Mouse (Mus musculus): Measurements from ENCODE around the gene Arid4b. TPM values are rescaled to one million over a fixed set of nuclear protein-coding genes. Genes with fewer than 3 reads are reported as not detected.
A peak's percentile ranks its signal among the peaks of the same experiment; 100 is the strongest.

The Arid4b gene
- total RNA-seq, 1 experiment from 2014 or later: 33.4 TPM

DNA sequence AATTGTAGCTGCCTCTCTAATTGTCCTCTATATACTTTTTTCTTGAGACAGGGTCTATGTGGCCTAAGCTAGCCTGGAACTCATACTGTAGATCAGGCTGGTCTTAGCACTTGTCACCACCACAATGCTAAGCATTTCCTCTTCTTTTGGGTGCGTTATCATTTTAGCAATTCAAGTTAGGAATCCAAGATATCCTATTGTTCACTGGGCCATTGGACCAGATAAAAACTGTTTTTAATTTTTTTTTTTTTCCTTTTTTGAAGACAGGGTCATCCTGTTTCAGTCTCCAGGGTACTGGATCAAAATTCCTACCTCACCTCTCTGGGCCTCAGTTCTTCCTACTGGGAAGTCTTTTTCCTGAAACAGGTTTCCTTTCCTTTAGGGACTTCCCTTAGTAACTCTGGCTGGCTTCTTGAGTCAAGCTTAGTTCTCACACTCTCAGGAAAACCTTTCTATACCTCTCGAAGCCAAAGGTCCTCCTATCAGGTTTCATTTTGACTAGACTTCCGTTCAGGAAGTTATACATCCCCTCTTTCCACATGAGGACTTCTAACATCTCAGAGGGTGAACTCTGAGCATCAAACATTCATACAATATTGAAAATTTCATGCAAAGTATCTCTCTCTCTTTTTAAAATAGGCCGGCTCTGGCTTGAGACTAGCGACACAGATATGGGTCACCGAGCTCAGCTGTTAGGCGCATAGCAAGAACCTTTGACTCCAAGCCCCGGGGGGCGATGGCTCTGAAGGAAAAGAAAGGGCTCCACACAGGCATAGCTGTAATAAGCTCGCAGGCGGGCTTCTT, 621 bp upstream of the Arid4b start:
- DNase-seq: no peak

DNA sequence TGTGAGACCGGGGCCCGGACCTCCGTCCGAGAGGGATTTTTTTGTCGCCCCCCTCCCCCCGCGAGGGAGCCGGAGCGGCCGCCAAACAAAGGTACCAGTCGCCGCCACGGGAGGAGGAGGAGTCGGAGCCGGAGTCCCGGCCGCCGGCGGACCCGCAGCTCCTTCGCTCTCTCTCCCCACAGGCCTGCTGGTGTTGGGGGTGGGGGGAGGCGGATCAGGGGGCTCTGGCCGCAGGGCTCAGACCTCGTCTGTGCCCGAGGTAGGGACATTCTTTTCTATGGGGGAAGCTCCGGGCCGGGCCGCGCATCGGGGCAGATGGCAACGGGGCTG, 875 bp downstream of the Arid4b start:
- no peak for DNase-seq

DNA sequence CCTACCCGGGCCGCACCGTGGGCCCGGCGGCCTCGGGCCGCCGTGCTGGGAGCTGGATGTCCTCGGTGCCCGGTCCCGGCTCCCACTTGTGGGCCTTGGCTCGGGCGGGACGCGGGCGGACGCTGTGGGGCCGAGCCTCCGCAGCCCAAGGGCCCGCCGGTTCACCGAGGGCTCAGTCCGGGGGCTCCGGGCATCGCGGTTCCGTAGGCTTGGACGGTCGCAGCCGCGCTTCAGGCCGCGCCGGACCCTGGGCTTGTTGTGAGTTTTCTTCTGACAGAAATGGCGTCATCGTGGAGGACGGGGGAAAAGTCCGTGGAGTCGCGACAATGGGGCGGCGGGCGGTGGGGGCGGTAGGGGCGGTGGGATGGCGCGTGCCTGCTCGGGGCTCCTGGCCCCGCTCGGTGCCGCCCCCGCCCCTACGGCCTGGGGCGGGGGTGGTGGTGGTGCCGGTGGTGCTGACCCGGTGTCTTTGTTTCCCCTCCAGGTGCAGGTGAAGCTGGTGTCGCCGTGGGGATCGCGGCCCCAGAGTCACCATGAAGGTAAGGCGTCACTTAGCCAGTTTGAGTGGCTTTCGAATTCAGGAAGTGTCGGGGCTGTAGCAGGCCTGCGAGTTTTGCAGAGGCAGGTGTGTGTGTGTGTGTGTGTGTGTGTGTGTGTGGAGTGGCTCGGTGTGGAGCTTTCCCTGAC, 1.5 kb downstream of the Arid4b start:
- peak; percentile 64 for DNase-seq

DNA sequence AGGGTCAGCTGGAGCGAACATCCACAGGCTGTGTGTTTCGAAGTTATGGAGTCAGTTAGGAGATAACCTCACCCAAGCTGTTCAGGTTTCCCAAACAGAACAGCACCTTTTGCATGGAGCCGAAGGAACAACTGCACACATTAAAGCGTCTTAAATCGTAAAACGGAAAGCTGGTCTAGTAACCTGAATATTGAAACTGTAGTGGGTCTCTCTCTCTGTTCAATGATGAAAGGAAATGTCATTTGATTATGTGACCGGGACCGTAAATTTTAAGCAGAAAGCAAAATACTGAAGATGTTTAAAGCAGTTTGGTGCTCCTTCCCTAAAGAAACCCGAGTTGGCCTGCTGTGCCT, 2.0 kb downstream of the Arid4b start:
- DNase-seq: no peak

- DNase-seq: no peak
These were observed 2.7 kb downstream of the Arid4b start for GRCm38 (mm10) chr13:14065701-14066100.

DNA sequence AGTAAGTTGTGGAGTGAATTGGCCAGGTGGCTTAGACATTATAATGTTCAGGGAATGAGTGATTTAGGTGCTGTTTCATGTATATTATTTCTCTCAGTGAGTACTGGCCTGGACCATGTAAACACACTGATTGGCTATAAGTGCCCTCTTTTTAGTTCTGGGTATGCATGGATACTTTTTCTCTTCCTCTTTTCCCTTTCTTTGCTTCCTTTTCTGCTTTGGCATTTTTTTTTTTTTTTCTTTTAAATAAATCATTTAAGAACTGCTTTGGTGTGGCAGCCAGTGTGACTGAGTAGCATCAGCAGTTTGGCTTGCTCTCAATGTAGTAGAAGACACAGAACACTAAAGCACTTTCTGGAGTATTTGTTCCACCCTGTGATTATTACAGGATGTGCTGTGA, 5.0 kb downstream of the Arid4b start:
- DNase-seq: no peak

- DNase-seq: no peak
These were observed 6.3 kb downstream of the Arid4b start for GRCm38 (mm10) chr13:14069291-14069690.

GRCm38 (mm10) chr13:14074371-14074770, 11.3 kb downstream of the Arid4b start:
- no peak for DNase-seq

DNA sequence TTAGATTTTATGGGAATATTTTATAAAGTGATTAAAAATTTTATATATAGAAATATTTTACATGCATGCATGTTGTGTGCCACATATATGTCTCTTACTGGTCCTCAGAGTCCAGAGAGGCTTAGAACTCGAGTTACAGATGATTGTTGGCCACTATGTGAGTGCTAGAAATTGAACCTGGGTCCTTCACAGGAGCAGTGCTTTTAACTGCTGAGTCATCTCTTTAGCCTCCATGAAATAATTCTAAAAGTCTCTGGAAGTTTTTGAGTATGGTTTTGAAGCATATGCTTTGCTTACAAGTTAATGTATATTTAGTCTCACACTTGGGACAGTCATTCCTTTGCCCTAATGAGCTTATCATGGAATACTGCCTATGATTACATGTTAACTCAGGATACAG, 12.3 kb downstream of the Arid4b start:
- DNase-seq: no peak

DNA sequence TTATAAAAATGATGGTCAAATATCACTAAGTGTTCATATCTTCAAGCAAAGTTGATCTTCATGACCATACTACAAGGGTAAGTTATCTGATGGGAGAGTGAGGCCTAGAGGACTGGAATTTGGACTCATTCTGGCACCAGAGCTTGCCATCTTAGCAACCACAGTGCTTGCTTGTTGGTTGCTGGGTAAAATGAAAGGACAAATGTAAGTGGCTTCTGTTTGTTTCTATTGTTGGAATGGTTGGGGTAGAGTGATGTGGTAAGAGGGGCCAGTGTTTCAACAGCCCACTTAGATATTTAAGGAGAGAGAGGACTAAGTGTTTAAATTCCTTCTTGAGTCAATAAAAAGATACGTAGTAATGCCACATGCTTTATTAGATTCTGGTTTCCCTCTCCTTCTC, 25.6 kb downstream of the Arid4b start:
- DNase-seq: no peak

- DNase-seq: no peak
These were observed 40.0 kb downstream of the Arid4b start for GRCm38 (mm10) chr13:14103026-14103425.

DNA sequence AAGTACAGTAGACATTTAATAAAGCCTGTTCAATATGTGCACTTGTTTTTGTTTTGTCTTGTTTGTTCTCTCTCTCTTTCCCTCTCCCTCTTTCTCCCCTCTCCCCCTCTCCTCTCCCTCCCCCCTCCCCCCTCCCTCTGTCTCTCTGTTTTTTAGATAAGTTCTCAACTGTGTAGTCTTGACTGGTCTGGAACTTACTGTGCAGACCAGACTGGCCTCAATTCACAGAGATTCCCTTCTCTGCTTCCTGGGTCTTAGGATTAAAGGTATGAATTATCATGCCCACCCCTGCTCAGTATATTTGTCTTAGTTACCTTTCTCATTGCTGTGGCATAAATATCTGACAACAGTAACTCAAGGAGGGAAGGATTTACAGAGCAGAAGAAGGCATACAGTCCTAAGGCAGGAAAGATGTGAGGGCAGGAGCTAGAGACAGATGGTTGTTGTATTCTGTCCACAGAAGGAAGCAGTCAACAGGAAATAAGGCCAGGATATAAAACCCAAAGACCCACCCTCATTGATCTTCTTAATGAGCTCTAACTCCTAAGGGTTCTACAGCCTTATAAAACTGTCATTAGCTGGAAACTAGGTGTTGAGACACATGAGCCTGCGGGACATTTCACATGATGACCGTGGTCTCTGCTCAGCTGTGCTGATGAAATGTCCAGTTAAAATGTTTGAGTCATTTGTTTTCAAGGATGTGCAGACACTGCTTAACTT, 47.3 kb downstream of the Arid4b start:
- DNase-seq: no peak

DNA sequence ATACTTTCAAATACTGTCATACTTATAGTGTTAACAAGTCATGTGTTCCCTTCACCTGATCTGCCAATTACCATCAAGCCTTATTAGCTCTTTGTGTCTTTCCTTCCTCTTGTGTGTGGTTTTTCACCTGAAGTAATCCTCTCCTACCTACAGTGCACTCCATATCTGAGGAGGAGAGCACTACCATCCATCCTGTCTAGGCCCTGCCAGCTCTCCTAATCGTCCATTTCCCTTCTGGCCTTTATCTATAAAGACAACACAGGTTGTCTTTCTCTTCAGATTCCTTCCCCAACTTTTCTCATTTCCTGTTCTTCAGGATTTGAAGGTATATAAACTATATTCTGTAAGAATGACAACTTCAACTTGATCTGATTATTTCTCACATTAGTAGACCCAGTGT, 48.1 kb downstream of the Arid4b start:
- no peak for DNase-seq

DNA sequence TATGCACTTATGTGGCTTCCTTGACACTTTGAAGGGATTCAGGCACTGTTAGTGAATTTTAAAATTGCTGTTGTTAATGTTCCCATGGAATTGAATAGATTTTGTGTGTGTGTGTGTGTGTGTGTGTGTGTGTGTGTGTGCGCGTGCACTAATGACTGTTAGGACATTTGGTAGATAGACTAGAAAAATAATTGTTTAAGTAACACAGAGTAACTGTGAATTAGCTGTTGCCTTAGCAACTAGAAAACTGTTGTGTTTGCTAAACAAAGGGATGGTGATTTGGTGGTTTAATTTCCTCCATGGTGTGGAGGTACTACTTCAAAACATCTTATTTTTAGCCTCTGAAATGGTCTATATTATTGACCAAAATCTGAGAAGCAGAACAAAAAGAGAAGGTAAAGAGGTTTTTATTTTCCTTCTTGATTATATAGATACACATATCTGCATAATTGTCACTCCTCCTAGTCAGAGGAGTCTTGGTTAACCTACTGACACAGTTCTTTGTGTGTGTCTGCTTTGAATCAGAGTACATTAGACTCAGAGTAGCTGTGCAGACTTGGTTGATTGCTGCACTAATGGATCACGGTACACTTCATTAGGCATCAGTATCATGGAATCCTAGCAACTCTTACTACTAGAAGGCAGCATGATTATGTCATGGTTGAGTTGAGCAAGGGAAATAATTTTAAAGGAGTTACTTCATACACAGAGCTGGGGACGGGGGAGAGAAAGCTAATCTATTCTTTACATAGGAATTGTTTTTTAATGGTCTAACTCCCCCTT, 50.9 kb downstream of the Arid4b start:
- no peak for DNase-seq

DNA sequence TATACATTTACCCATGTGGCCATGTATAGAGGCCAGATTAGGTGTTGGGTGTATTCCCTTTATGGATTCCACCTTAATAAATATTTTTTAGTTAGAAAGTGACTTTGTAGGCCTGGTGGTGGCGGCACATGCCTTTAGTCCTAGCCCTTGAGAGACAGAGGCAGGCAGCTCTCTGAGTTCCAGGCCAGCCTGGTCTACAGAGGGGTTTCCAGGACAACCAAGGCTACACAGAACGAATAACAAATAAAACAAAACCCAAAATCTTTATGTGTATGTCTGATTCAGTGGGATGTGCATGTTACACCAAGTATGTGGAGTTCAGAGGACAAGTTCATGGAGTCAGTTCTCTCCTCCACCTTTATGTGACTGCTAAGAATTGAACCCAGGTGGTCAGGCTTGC, 52.8 kb downstream of the Arid4b start:
- no peak for DNase-seq

- no peak for DNase-seq
These were observed 68.6 kb downstream of the Arid4b start for GRCm38 (mm10) chr13:14131651-14132050.

- DNase-seq: no peak
These were observed 79.4 kb downstream of the Arid4b start for GRCm38 (mm10) chr13:14142294-14142966.

- DNase-seq: no peak
These were observed 115.0 kb downstream of the Arid4b start for GRCm38 (mm10) chr13:14177989-14178388.

GRCm38 (mm10) chr13:14179669-14180068, 116.6 kb downstream of the Arid4b start:
- DNase-seq: no peak

DNA sequence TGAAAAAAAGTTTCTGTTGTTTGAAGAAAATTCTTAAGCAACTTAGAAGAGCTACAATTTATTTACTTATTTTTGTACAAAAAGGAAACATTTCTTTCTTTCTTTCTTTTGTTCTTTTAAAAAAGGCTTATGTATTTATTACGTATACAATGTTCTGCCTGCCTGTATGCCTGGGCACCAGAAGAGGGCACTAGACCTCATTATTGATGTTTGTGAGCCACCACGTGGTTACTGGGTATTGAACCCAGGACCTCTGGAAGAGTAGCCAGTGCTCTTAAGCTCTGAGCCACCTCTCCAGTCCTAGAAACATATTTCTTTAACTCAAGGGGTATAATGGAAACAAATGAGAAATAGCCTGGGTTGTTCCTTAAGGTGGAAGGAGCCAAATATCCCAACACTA, 182.9 kb downstream of the Arid4b start:
- no peak for DNase-seq

Measured in adrenal gland, postnatal 14 days (tissue).